Mouse (Mus musculus): ENCODE data around the gene Gm3486.
"Not testable (repeated sequence)": the region's sequence is repeated elsewhere in the genome, so short reads cannot be mapped to it uniquely, and the experiment has no call there.

Gm3486 gene

DNA sequence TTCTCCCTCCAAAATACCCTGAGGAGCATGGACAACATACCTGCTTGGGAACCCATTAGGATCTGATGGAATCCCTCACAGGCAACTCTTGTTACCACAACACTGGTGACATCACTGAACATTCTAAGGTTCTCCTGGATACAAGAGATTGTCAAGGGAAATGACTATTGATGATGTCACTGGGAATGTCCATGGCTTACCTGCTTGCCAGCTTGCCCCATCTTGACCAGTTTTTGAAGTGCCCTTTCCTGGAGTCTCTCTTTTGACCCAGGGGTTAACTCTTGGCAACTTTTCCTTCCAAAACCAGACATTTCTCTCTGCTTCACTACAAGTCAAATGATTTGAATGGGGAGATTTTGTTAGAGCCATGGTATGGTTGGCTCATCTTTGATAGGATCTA is at the start of gene Gm3486:
Gene Gm3486, minus strand, starts transcription at position 101 of the 400 bp plus-strand sequence.
- DNase-seq, result not testable (repeated sequence)

- DNase-seq, result not testable (repeated sequence)
Observed at GRCm38 (mm10) chr14:41524695-41525094, 35.4 kb upstream of the Gm3486 start.

DNA sequence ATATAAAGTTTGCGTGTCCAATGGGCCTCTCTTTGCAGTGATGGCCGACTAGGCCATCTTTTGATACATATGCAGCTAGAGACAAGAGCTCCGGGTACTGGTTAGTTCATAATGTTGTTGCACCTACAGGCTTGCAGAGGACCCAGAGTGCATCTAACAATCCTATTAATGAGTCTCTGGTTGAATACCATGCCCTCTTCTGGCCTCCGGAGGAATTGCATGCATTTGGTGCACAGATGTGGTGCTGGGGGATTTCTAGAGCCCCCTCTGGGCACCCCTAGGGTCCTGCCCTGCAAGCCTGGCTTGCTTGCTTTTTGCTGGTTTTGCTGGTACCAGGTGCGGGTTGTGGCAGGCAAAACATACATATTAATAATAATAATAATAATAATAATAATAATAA is 31.4 kb upstream of the Gm3486 start:
- DNase-seq, result not testable (repeated sequence)

DNA sequence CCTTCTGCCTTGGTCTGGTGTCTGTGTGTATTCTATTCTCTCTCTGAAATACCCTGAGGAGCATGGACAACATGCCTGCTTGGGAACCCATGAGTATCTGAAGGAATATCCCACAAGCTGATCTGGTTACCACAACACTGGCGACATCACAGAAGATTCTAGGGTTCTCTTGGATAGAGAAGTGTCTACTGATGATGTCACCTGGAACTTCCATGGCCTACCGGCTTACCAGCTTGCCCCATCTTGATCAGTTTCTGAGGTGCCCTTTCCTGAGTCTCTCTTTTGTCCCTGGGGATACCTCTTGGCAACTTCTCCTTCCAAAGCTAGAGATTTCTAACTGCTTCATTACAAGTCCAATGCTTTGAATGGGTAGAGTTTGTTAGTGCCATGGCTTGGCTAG is 35.9 kb downstream of the Gm3486 start, which contains the start of gene Gm7954:
Gene Gm7954, minus strand, starts transcription at position 101 of the 400 bp plus-strand sequence.
- DNase-seq, result not testable (repeated sequence)

All from lung, postnatal 14 days (tissue).